Mouse (Mus musculus): ENCODE data around the gene 1700001J03Rik. TPM values are rescaled to one million over a fixed set of nuclear protein-coding genes. Genes with fewer than 3 reads are reported as not detected.

The 1700001J03Rik gene
- polyA plus RNA-seq (2017; shearing (Covaris generic)) = 0.84 TPM

DNA sequence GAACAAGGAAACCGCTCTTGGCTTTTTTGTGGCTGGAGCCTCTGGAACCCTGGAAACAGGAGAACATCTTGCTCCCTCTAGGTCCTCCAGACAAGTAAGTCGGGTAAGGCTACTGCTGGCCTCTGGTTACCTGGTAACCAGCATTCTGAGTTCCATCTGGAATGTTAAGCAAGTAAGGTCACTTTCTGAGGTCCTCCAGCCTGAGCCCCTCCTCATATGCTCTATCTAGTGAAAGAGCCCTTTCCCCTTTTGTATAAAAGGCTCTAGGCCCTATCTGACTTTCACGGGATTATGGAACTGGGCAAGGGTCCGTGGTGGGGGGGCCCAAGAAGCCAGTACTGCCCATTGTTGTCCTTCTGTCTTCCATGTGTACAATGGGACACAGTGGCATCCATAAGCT is at the start of gene 1700001J03Rik:
Gene 1700001J03Rik, minus strand, starts transcription at position 101 of the 400 bp plus-strand sequence.

DNA sequence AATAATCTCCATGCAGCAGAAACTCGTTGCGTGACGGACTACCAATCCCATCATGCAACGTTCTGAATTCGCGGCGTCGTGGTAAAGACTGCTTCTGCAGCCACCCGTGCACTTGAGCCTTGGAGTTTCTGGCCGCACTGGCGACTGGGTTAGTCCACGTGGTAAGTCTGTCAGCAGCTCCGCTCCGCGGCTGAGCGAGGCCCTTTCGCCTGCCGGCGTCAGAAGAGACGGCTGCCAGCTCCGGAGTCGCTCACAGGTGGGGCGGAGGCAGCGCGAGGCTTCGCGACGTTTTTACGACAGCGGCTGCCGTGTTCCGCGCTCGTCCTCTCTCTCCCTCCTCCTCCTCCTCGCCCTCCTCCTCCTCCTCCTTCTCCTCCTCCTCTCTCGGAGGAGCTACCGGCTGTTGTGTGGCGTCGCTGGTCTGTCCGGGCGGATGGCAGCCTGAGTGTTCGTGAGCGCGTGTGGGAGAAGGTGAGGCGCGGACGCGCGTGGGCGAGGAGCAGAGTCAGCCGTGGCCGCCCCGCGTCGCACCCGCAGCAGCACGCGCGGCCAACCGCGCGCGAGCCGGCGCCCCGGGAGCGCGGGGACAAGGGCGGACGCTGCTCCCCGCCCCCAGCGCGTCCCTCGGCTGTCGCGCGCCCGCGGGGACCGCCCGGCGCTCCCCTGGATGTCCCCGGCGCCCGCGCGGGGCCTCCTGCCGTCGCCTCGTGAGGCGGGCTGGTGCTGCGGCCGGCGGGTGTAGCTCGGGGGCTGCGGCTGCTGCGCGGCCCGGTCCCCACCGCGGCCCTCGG is 46.0 kb upstream of the 1700001J03Rik start, which contains the start of gene Cdk8:
Gene Cdk8, plus strand, starts transcription at position 367 of the 791 bp plus-strand sequence.

DNA sequence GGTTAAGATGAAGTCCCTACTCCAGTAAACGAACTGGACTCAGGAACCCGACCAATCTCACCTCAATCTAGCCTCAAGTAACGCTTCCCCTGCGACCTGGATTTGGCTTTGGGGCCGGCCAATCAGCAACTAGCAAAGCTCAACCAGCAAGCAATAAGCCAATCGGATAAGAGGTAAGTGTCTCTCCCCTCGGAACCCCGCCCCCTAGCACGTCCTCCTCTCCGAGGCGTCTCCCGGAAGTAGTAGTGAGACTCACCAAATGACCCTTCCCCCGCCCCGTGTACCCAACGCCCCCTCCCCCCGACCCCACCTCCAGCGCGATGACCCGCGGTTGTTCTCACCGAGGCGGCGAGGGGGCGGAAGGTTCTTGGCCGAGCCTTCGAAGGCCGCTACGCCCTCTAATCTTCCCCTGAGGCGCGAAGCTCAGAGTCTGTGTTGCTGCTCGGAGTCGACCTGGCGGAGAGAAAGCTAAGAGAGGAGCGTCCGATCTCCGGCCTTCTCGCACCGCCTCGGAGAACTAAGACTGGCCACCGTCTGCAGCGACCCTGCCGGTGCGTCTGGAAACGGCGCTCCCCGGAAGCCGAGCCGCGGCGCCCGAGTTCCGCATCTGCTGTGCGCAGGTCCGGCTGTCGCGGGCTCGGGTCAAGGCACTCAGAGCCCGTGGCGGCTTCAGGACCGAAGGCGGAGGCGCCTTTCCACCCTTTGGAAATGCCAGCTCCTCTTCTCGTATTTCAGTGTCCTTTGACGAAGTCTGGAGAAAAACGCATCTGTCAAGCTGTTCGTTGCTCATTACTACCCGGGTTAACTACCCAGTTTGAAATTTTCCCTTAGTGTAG is 36.0 kb upstream of the 1700001J03Rik start, which contains the start of gene Rnf6:
Gene Rnf6, minus strand, starts transcription at position 677 of the 836 bp plus-strand sequence.

DNA sequence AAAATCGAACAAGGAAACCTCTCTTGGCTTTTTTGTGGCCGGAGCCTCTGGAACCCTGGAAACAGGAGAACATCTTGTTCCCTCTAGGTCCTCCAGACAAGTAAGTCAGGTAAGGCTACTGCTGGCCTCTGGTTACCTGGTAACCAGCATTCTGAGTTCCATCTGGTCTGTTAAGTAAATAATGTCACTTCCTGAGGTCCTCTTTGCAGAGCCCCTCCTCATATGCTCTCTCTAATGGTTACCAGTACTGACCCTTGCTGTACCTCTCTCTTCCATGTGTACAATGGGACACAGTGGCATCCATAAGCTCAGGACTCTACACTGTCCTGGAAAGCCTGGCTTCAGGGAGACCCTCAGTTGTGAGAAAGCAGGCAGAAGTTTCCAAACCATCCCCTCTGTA is 14.5 kb downstream of the 1700001J03Rik start, which contains the start of gene Gm6309:
Gene Gm6309, minus strand, starts transcription at position 101 of the 400 bp plus-strand sequence.

GRCm38 (mm10) chr5:146160439-146160838 is 24.7 kb downstream of the 1700001J03Rik start, which contains the start of gene Gm5565:
Gm5565 (minus strand) TSS chr5:146160539.

Other genes starting within 250 kb of the 1700001J03Rik start
- gene Cyp3a25, start 175.7 kb downstream of the 1700001J03Rik start, polyA plus RNA-seq (2017; shearing (Covaris generic)) = not detected
- gene Cyp3a59, start 106.0 kb downstream of the 1700001J03Rik start, polyA plus RNA-seq (2017; shearing (Covaris generic)) = not detected
- not detected for gene Gm5565, start 24.8 kb downstream of the 1700001J03Rik start, polyA plus RNA-seq (2017; shearing (Covaris generic))
- gene Gm6309, start 14.6 kb downstream of the 1700001J03Rik start, polyA plus RNA-seq (2017; shearing (Covaris generic)) = not detected
- gene Rnf6, start 36.3 kb upstream of the 1700001J03Rik start, polyA plus RNA-seq (2017; shearing (Covaris generic)) = 87.5 TPM
- 7.2 TPM for gene Cdk8, start 45.9 kb upstream of the 1700001J03Rik start, polyA plus RNA-seq (2017; shearing (Covaris generic))
- not detected for gene Wasf3, start 199.7 kb upstream of the 1700001J03Rik start, polyA plus RNA-seq (2017; shearing (Covaris generic))